Mouse (Mus musculus): ENCODE results near the gene Zfp512. TPM values are rescaled to one million over a fixed set of nuclear protein-coding genes. Genes with fewer than 3 reads are reported as not detected.
"Not testable (repeated sequence)": the region's sequence is repeated elsewhere in the genome, so short reads cannot be mapped to it uniquely, and the experiment has no call there.

Gene Zfp512
- polyA plus RNA-seq, 1 experiment from 2014 or later: 56.9 TPM

- 0% methylated on average over 49 of the region's 49 CpGs for WGBS
- H3K36me3 ChIP-seq: peaks cover 35% of the 10 kb centered on the region
- H3K4me3 ChIP-seq: peak within 1 kb of the TSS; percentile 87
- DNase-seq (ENCODE audit: low spot score): peak; percentile 97
- H3K27me3 ChIP-seq (ENCODE audit: insufficient read depth, poor library complexity, severe bottlenecking): no peaks in the 10 kb centered on the region
- peaks cover 10% of the 10 kb centered on the region for H3K4me1 ChIP-seq
- no peaks in the 10 kb centered on the region for H3K9me3 ChIP-seq
- peak within 1 kb of the TSS; percentile 88 for H3K27ac ChIP-seq
These were observed 42.5 kb downstream of the Zfp512 start, which contains the start of gene Gpn1 for GRCm38 (mm10) chr5:31494513-31495297. Gene Gpn1 (plus strand): TSS chr5:31494741.

- Histone ChIP-seq H3K4me3 (no peak overlapping the region), H3K9me3 (no peaks in the 10 kb centered on the region), H3K36me3 (peaks cover 89% of the 10 kb centered on the region), H3K27ac (no peak overlapping the region), H3K4me1 (peaks cover 2% of the 10 kb centered on the region; the same call in 1 of the 2 replicates), H3K27me3 (ENCODE audit: insufficient read depth, poor library complexity, severe bottlenecking) (no peaks in the 10 kb centered on the region)
- DNase-seq (ENCODE audit: low spot score): no peak
- 89% methylated on average over 10 of the region's 10 CpGs for WGBS
These were observed 52.6 kb downstream of the Zfp512 start for GRCm38 (mm10) chr5:31504843-31505242.

GRCm38 (mm10) chr5:31512481-31512880 lies 60.2 kb downstream of the Zfp512 start:
- H3K27ac ChIP-seq: no peak overlapping the region
- H3K4me3 ChIP-seq: no peak overlapping the region
- H3K4me1 ChIP-seq: no peaks in the 10 kb centered on the region
- H3K9me3 ChIP-seq: no peaks in the 10 kb centered on the region
- 78% methylated on average over 1 of the region's 1 CpGs for whole genome bisulfite sequencing
- DNase-seq (ENCODE audit: low spot score): no peak
- no peaks in the 10 kb centered on the region for H3K27me3 ChIP-seq (ENCODE audit: insufficient read depth, poor library complexity, severe bottlenecking)
- peaks cover 90% of the 10 kb centered on the region for H3K36me3 ChIP-seq

DNA sequence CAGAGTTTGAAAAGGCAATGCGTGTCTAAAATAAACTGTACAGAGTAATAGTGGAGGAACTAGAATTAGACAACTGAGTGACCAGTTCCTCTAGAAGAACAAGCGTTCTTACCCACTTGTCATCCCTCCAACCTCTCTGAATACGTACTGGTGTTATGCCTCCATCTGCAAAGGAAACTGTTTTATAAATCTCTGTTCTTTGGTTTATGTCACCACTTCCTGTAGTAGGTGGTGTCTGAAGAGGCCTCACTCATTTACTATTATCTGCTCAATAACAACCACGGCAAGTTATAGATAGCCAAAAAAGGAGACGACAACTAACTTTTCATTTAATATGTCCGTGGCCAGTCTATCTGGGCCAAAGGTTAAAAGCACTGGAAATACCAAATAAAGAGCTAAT lies 68.3 kb downstream of the Zfp512 start:
- Histone ChIP-seq H3K4me1 (peaks cover 2% of the 10 kb centered on the region; the same call in 1 of the 2 replicates), H3K4me3 (no peak overlapping the region), H3K36me3 (peaks cover 68% of the 10 kb centered on the region), H3K27ac (no peak overlapping the region), H3K27me3 (ENCODE audit: insufficient read depth, poor library complexity, severe bottlenecking) (no peaks in the 10 kb centered on the region), H3K9me3 (no peaks in the 10 kb centered on the region)
- DNase-seq (ENCODE audit: low spot score): no peak
- WGBS: 94% methylated on average over 6 of the region's 6 CpGs

GRCm38 (mm10) chr5:31526354-31527116 lies 74.3 kb downstream of the Zfp512 start, which contains the start of gene Slc4a1ap:
Gene Slc4a1ap (plus strand): TSS chr5:31526995.
- no peaks in the 10 kb centered on the region for H3K9me3 ChIP-seq
- peak within 1 kb of the TSS; percentile 95 for H3K27ac ChIP-seq
- H3K4me3 ChIP-seq: peak within 1 kb of the TSS; percentile 90
- H3K27me3 ChIP-seq (ENCODE audit: insufficient read depth, poor library complexity, severe bottlenecking): no peaks in the 10 kb centered on the region
- H3K4me1 ChIP-seq: peaks cover 17% of the 10 kb centered on the region
- H3K36me3 ChIP-seq: peaks cover 45% of the 10 kb centered on the region
- 1% methylated on average over 28 of the region's 28 CpGs for WGBS
- peak; percentile 84 for DNase-seq (ENCODE audit: low spot score)

- WGBS: 2% methylated on average over 40 of the region's 40 CpGs
- peaks cover 45% of the 10 kb centered on the region for H3K36me3 ChIP-seq
- DNase-seq (ENCODE audit: low spot score): no peak
- H3K27me3 ChIP-seq (ENCODE audit: insufficient read depth, poor library complexity, severe bottlenecking): no peaks in the 10 kb centered on the region
- H3K4me3 ChIP-seq: peak overlapping the region; percentile 90
- peak overlapping the region; percentile 95 for H3K27ac ChIP-seq
- H3K4me1 ChIP-seq: peaks cover 17% of the 10 kb centered on the region
- H3K9me3 ChIP-seq: no peaks in the 10 kb centered on the region
These were observed 75.0 kb downstream of the Zfp512 start for GRCm38 (mm10) chr5:31527117-31527680.

DNA sequence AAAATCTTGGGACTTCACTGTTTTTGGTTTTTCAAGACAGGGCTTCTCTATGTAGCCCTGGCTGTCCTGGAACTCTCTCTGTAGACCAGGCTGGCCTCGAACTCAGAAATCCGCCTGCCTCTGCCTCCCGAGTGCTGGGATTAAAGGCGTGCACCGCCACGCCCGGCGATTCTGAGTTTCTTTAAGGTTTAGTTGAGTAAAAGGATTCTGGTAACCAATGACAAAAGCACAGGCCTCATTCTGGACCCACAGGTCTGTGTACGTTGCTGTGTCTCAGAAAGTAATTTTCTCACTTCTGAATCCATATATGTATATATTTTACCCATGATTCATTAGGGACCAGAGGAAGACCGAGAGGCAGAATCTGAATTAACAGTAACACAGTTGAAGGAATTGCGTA lies 75.5 kb downstream of the Zfp512 start, which contains the start of gene Supt7l:
Gene Supt7l, minus strand, starts transcription at position 101 of the 400 bp plus-strand sequence.
- peaks cover 17% of the 10 kb centered on the region for H3K4me1 ChIP-seq
- H3K36me3 ChIP-seq: peaks cover 45% of the 10 kb centered on the region
- H3K9me3 ChIP-seq; H3K27me3 ChIP-seq (ENCODE audit: insufficient read depth, poor library complexity, severe bottlenecking); DNase-seq (ENCODE audit: low spot score): not testable (repeated sequence)
- H3K4me3 ChIP-seq: peak within 1 kb of the TSS; percentile 90
- peak within 1 kb of the TSS; percentile 95 for H3K27ac ChIP-seq
- WGBS: 78% methylated on average over 11 of the region's 11 CpGs

GRCm38 (mm10) chr5:31528560-31528959 lies 76.3 kb downstream of the Zfp512 start:
- H3K4me1 ChIP-seq: peaks cover 17% of the 10 kb centered on the region
- H3K4me3 ChIP-seq: no peak overlapping the region
- no peaks in the 10 kb centered on the region for H3K9me3 ChIP-seq
- WGBS: 60% methylated on average over 2 of the region's 2 CpGs
- no peaks in the 10 kb centered on the region for H3K27me3 ChIP-seq (ENCODE audit: insufficient read depth, poor library complexity, severe bottlenecking)
- peaks cover 50% of the 10 kb centered on the region for H3K36me3 ChIP-seq
- no peak overlapping the region for H3K27ac ChIP-seq
- DNase-seq (ENCODE audit: low spot score): no peak

Other genes with a start within 250 kb of the Zfp512 start
- 148 and 151 TPM in 2 replicates for gene Ppm1g, start 231.7 kb upstream of the Zfp512 start, polyA plus RNA-seq (2016; fragmentation: Nextera tagmentation; extraction: Ambion mirVana)
- 149 and 153 TPM in 2 replicates for gene Nrbp1, start 211.6 kb upstream of the Zfp512 start, polyA plus RNA-seq (2016; fragmentation: Nextera tagmentation; extraction: Ambion mirVana)
- 0.28 TPM in 1 of 2 replicates, not detected in the other for gene Gm9970, start 211.2 kb upstream of the Zfp512 start, polyA plus RNA-seq (2016; fragmentation: Nextera tagmentation; extraction: Ambion mirVana)
- gene Krtcap3, start 200.7 kb upstream of the Zfp512 start, polyA plus RNA-seq (2016; fragmentation: Nextera tagmentation; extraction: Ambion mirVana): 10.2 and 13.1 TPM in 2 replicates
- 28.6 and 31.1 TPM in 2 replicates for gene Ift172, start 161.3 kb upstream of the Zfp512 start, polyA plus RNA-seq (2016; fragmentation: Nextera tagmentation; extraction: Ambion mirVana)
- gene Fndc4, start 156.4 kb upstream of the Zfp512 start, polyA plus RNA-seq (2016; fragmentation: Nextera tagmentation; extraction: Ambion mirVana): 30.2 and 51.9 TPM in 2 replicates
- 0.15 and 0.63 TPM in 2 replicates for gene Gckr, start 155.0 kb upstream of the Zfp512 start, polyA plus RNA-seq (2016; fragmentation: Nextera tagmentation; extraction: Ambion mirVana)
- not detected in 2 replicates for gene 4930548H24Rik, start 33.3 kb downstream of the Zfp512 start, polyA plus RNA-seq (2016; fragmentation: Nextera tagmentation; extraction: Ambion mirVana)
- gene Gpn1, start 42.3 kb downstream of the Zfp512 start, polyA plus RNA-seq (2016; fragmentation: Nextera tagmentation; extraction: Ambion mirVana): 70.2 and 81.7 TPM in 2 replicates
- gene Slc4a1ap, start 74.6 kb downstream of the Zfp512 start, polyA plus RNA-seq (2016; fragmentation: Nextera tagmentation; extraction: Ambion mirVana): 24.2 and 31.5 TPM in 2 replicates
- 21.7 and 22.5 TPM in 2 replicates for gene Supt7l, start 75.4 kb downstream of the Zfp512 start, polyA plus RNA-seq (2016; fragmentation: Nextera tagmentation; extraction: Ambion mirVana)
- gene Mrpl33, start 144.5 kb downstream of the Zfp512 start, polyA plus RNA-seq (2016; fragmentation: Nextera tagmentation; extraction: Ambion mirVana): 294 and 320 TPM in 2 replicates
- 6.2 and 6.8 TPM in 2 replicates for gene Rbks, start 245.2 kb downstream of the Zfp512 start, polyA plus RNA-seq (2016; fragmentation: Nextera tagmentation; extraction: Ambion mirVana)
- 40.8 and 43.6 TPM in 2 replicates for gene Babam2, start 245.3 kb downstream of the Zfp512 start, polyA plus RNA-seq (2016; fragmentation: Nextera tagmentation; extraction: Ambion mirVana)

All from heart, embryonic 10.5 days (tissue).